ENCODE assay signal across 31 mouse cellular contexts in the genomic region with DNA sequence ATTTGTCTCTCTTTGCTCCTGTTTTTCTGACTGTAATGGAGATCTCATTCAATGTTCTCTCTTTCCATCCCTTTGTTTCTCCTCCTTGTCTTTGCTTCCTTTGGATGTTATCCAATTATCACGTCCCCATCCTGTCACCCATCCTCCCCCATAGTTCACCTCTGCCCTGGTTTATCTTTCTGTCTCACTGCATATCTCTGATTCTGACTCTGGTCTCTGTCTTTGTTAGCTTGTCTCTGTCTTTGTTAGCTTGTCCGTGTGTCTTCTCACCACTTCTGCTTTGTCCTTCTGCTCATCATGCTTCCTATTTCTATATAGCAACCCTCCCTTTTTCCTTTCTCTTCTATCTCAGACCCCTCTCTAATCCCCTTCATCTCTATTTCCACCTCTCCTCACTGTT. TPM values are rescaled to one million over a fixed set of nuclear protein-coding genes. Genes with fewer than 3 reads are reported as not detected.
"Had no signal": no experiment of that assay in that cellular context is flagged by ENCODE, and none has a peak within 500 bp of the region (broad histone marks: within the 10 kb centered on the region; RNA-seq: fewer than 3 reads in every experiment).

No protein-coding gene starts in this region.

- H3K4me1 ChIP-seq: hindbrain, embryonic 10.5 days; hindbrain, embryonic 12.5 days; hindbrain, embryonic 15.5 days; kidney, embryonic 15.5 days; limb, embryonic 10.5 days; limb, embryonic 12.5 days had no signal

- H3K36me3 ChIP-seq: heart, embryonic 15.5 days; hindbrain, embryonic 15.5 days; liver, embryonic 15.5 days had no signal

- H3K4me3 ChIP-seq: gastrocnemius, adult 2 months; heart, adult 2 months; heart, embryonic 13.5 days; heart, embryonic 15.5 days; hindbrain, embryonic 10.5 days; hindbrain, embryonic 12.5 days; hindbrain, embryonic 15.5 days; kidney, embryonic 15.5 days; left cerebral cortex, adult 2 months; limb, embryonic 10.5 days; limb, embryonic 12.5 days; liver, embryonic 13.5 days; liver, embryonic 15.5 days had no signal

- H3K4me2 ChIP-seq: heart, embryonic 13.5 days; heart, embryonic 15.5 days; hindbrain, embryonic 12.5 days; hindbrain, embryonic 15.5 days; kidney, embryonic 15.5 days; limb, embryonic 12.5 days; liver, embryonic 11.5 days had no signal

- ATAC-seq: hindbrain, postnatal 0 days; intestine, embryonic 16.5 days; liver, postnatal 0 days had no signal

- H3K9me3 ChIP-seq: heart, embryonic 13.5 days; heart, embryonic 15.5 days; hindbrain, embryonic 10.5 days; hindbrain, embryonic 12.5 days; hindbrain, embryonic 15.5 days; kidney, embryonic 15.5 days; limb, embryonic 10.5 days; limb, embryonic 12.5 days; liver, embryonic 13.5 days; liver, embryonic 15.5 days had no signal

- H3K27me3 ChIP-seq: heart, embryonic 13.5 days; heart, embryonic 15.5 days; hindbrain, embryonic 12.5 days; hindbrain, embryonic 15.5 days; kidney, embryonic 15.5 days; limb, embryonic 12.5 days; liver, embryonic 13.5 days; liver, embryonic 15.5 days had no signal

- DNase-seq: gastrocnemius, adult 2 months; gastrocnemius, postnatal 10 days; gastrocnemius, postnatal 25 days; heart, adult 2 months; heart, postnatal 14 days; heart, postnatal 4 days; kidney, adult 11 months; kidney, adult 2 months; kidney, adult 9 months; kidney, postnatal 14 days; kidney, postnatal 36 days; layer of hippocampus, adult 9-11 months; layer of hippocampus, postnatal 36 days; liver; liver, embryonic 13.5 days had no signal

- H3K9ac ChIP-seq: heart, embryonic 13.5 days; heart, embryonic 15.5 days; hindbrain, embryonic 12.5 days; hindbrain, embryonic 15.5 days; kidney, embryonic 15.5 days; limb, embryonic 12.5 days; liver, embryonic 13.5 days; liver, embryonic 15.5 days; liver, postnatal 0 days had no signal

- H3K27ac ChIP-seq: gastrocnemius, adult 2 months; heart, adult 2 months; heart, embryonic 13.5 days; heart, embryonic 15.5 days; hindbrain, embryonic 10.5 days; hindbrain, embryonic 12.5 days; hindbrain, embryonic 15.5 days; hindbrain, postnatal 0 days; kidney, embryonic 15.5 days; kidney, postnatal 0 days; left cerebral cortex, adult 2 months; limb, embryonic 10.5 days; limb, embryonic 12.5 days; liver, embryonic 13.5 days; liver, embryonic 15.5 days had no signal

RNA-seq across cellular contexts. Expression of gene Slc41a2, which starts 45.3 kb away (rescaled TPM):
- total RNA-seq: granulocyte monocyte progenitor cell, adult 5-6 weeks had no signal
